ENCODE assay signal across 23 mouse cellular contexts in the genomic region with DNA sequence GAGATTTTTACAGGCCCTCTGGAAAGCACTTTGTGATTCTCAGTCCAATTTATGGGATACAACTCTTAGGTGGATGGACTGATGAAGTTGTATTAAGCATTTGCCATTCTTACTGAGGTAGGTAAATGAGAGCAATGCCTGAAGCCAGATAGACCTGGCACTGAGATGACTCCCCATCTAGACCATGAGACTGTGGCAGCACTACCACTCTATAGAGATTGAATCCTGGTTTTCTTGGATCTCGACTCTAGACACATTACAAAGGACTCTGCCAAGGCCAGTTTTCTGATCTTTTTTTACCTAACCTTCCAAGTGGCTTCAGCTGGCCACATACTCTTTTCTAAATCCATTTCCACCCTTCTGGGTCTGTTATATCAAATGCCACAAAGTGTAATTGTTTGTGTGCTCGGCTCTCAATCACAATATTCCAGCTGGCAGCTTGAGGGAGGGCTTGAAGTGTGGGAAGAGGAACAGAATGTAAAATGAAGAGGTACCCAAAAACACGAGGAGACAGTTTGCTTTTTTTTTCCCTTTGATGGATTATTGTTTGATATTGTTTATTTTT.
A peak's percentile ranks its signal among the peaks of the same experiment; 100 is the strongest.
DNase-seq lines count a peak whose midpoint lies in the region; ATAC-seq lines count a peak whose summit lies in the region.
"Had no signal": no experiment of that assay in that cellular context is flagged by ENCODE, and none has a peak within 500 bp of the region (broad histone marks: within the 10 kb centered on the region; RNA-seq: fewer than 3 reads in every experiment).

No protein-coding gene starts in this region.

- DNase-seq in frontal cortex, postnatal 25 days (ENCODE audit: low spot score in 2 of 2): no peak
- peak; percentile 35 to 76 for DNase-seq in layer of hippocampus, adult 18-20 months (ENCODE audit: low spot score in 2 of 2)
- DNase-seq in layer of hippocampus, postnatal 10 days (ENCODE audit: low spot score in 2 of 2): no peak
- DNase-seq in brain, adult 2 months (ENCODE audit: low read depth, low spot score): peak; percentile 69
- DNase-seq in retina, embryonic 14.5 days (ENCODE audit: low spot score): peak; percentile 29
- DNase-seq in left cerebral cortex, adult 8-10 months (ENCODE audit: low spot score in 2 of 2): no peak
- DNase-seq: adrenal gland, postnatal 25 days; cerebellum, adult 9-10 months; embryo, embryonic 11 days; gastrocnemius, adult 2 months; heart, adult 2 months; heart, postnatal 4 days; kidney, adult 9 months; kidney, postnatal 10 days; left cerebral cortex, postnatal 4 days; liver, postnatal 0 days; lung, postnatal 36 days; right cerebral cortex, postnatal 14 days had no signal

- peak; percentile 62; the same call in 1 of the 2 replicates for ATAC-seq in frontal cortex, adult (ENCODE audit: low TSS enrichment)
- ATAC-seq: forebrain, embryonic 14.5 days; intestine, postnatal 0 days; liver, embryonic 12.5 days; liver, postnatal 0 days; midbrain, embryonic 13.5 days had no signal

Comparison
In these comparisons a context has a peak if more than half of its experiments do, and no peak if none do; other contexts are left out.
1. DNase-seq: peak in layer of hippocampus, adult 18-20 months (2 of 2), brain, adult 2 months (single experiment) and retina, embryonic 14.5 days (single experiment); none in frontal cortex, postnatal 25 days (0 of 2), layer of hippocampus, postnatal 10 days (0 of 2) and left cerebral cortex, adult 8-10 months (0 of 2).